Mouse (Mus musculus) MEL (cell line): ENCODE measurements around the gene Gab2. TPM values are rescaled to one million over a fixed set of nuclear protein-coding genes. Genes with fewer than 3 reads are reported as not detected.

Experiments used
- DNase-seq: peaks from one replicate; pipeline ENCODE4 v3.0.0; 2011; ENCODE audit warnings: low read depth, low spot score
- H3K27ac ChIP-seq: 2 replicates; pipeline ENCODE4 v1.5.1; 2012; ENCODE audit warnings: low read depth, mild to moderate bottlenecking, control low read depth, low read length, moderate library complexity; ENCODE audit not compliant: control insufficient read depth
- H3K27me3 ChIP-seq, 2 experiments: fragments of 150-350 bp in 1 of 2; sonication (generic) in 1 of 2; 2 replicates each; pipeline ENCODE4 v1.6.1; 2012; ENCODE audit warnings: low read length in 2 of 2, mild to moderate bottlenecking in 2 of 2, improper control_type of control experiment in 1 of 2, moderate library complexity in 1 of 2; ENCODE audit not compliant: insufficient read depth in 2 of 2, control insufficient read depth in 1 of 2
- H3K36me3 ChIP-seq, 2 experiments: 2 replicates each; pipeline ENCODE4 v1.6.1; 2012 to 2014; ENCODE audit warnings: low read length in 2 of 2, improper control_type of control experiment in 1 of 2, inconsistent platforms in 1 of 2, mild to moderate bottlenecking in 1 of 2; ENCODE audit not compliant: insufficient read depth in 2 of 2, control insufficient read depth in 1 of 2
- H3K4me1 ChIP-seq, 2 experiments: fragments of 150-350 bp in 1 of 2; sonication (generic) in 1 of 2; 2 replicates each; pipeline ENCODE4 v1.6.1; 2012; ENCODE audit warnings: low read length in 2 of 2, improper control_type of control experiment in 1 of 2, mild to moderate bottlenecking in 1 of 2; ENCODE audit not compliant: insufficient read depth in 2 of 2, control insufficient read depth in 1 of 2
- H3K4me3 ChIP-seq, 2 experiments: fragments of 150-350 bp in 1 of 2; sonication (generic) in 1 of 2; 2 replicates each; pipeline ENCODE4 v1.5.1; 2012; ENCODE audit warnings: low read depth in 2 of 2, low read length in 2 of 2, mild to moderate bottlenecking in 2 of 2, moderate library complexity in 2 of 2, control low read depth in 1 of 2, improper control_type of control experiment in 1 of 2; ENCODE audit not compliant: control insufficient read depth in 1 of 2, insufficient read depth in 1 of 2
- H3K79me2 ChIP-seq: 2 replicates; pipeline ENCODE4 v1.6.1; 2012; ENCODE audit warnings: mild to moderate bottlenecking, low read length, moderate library complexity; ENCODE audit not compliant: control insufficient read depth, poor library complexity, insufficient read depth
- H3K9ac ChIP-seq: 2 replicates; pipeline ENCODE4 v1.6.1; 2012; ENCODE audit warnings: low read depth, mild to moderate bottlenecking, control low read depth, low read length, moderate library complexity; ENCODE audit not compliant: control insufficient read depth, poor library complexity, severe bottlenecking
- H3K9me3 ChIP-seq: fragments of 150-350 bp; sonication (generic); replicated peaks from 2 replicates; pipeline ENCODE4 v1.6.1; 2012; ENCODE audit warnings: mild to moderate bottlenecking, low read length, improper control_type of control experiment, moderate library complexity; ENCODE audit not compliant: insufficient read depth
- CHD2 ChIP-seq: IDR thresholded peaks from 2 replicates; pipeline ENCODE4 v1.6.1; 2011; ENCODE audit warnings: low read length, improper control_type of control experiment
- E2F4 ChIP-seq: IDR thresholded peaks from 2 replicates; pipeline ENCODE4 v1.6.1; 2011; ENCODE audit warnings: low read depth, low read length, improper control_type of control experiment, borderline replicate concordance
- EP300 ChIP-seq, 2 experiments: IDR thresholded peaks; 2 replicates each; pipeline ENCODE4 v1.6.1; 2011; ENCODE audit warnings: improper control_type of control experiment in 2 of 2, low read length in 2 of 2, low read depth in 1 of 2, mild to moderate bottlenecking in 1 of 2
- GABPA ChIP-seq: IDR thresholded peaks from 2 replicates; pipeline ENCODE4 v1.6.1; 2012; ENCODE audit warnings: low read depth, mild to moderate bottlenecking, inconsistent platforms, low read length, improper control_type of control experiment, moderate library complexity
- JUND ChIP-seq: IDR thresholded peaks from 2 replicates; pipeline ENCODE4 v1.6.1; 2011; ENCODE audit warnings: low read depth, mild to moderate bottlenecking, improper control_type of control experiment, low read length
- MAX ChIP-seq: IDR thresholded peaks from 2 replicates; pipeline ENCODE4 v1.6.1; 2011; ENCODE audit warnings: low read length, improper control_type of control experiment
- MAZ ChIP-seq: IDR thresholded peaks from 2 replicates; pipeline ENCODE4 v1.6.1; 2012; ENCODE audit warnings: low read depth, mild to moderate bottlenecking, inconsistent platforms, low read length, improper control_type of control experiment
- MEF2A ChIP-seq: IDR thresholded peaks from 2 replicates; pipeline ENCODE4 v1.6.1; 2014; ENCODE audit warnings: low read depth, mild to moderate bottlenecking, inconsistent platforms, low read length, improper control_type of control experiment; ENCODE audit not compliant: poor library complexity, insufficient replicate concordance, severe bottlenecking; ENCODE audit errors: extremely low read depth
- MYB ChIP-seq: IDR thresholded peaks from 2 replicates; pipeline ENCODE4 v1.6.1; 2011; ENCODE audit warnings: mild to moderate bottlenecking, low read depth, low read length, improper control_type of control experiment
- MYC ChIP-seq: IDR thresholded peaks from 2 replicates; pipeline ENCODE4 v1.6.1; 2011; ENCODE audit warnings: low read depth, mild to moderate bottlenecking, low read length, improper control_type of control experiment, moderate library complexity
- NRF1 ChIP-seq: IDR thresholded peaks from 2 replicates; pipeline ENCODE4 v1.6.1; 2014; ENCODE audit warnings: low read depth, mild to moderate bottlenecking, inconsistent platforms, low read length, improper control_type of control experiment, moderate library complexity; ENCODE audit not compliant: poor library complexity, insufficient read depth, severe bottlenecking
- POLR2A ChIP-seq, 2 experiments: IDR thresholded peaks; 2 replicates each; pipeline ENCODE4 v1.6.1; 2011 to 2012; ENCODE audit warnings: low read length in 2 of 2, mild to moderate bottlenecking in 2 of 2, control low read depth in 1 of 2, improper control_type of control experiment in 1 of 2, low read depth in 1 of 2, moderate library complexity in 1 of 2; ENCODE audit not compliant: control insufficient read depth in 1 of 2, insufficient read depth in 1 of 2, poor library complexity in 1 of 2
- POLR2AphosphoS2 ChIP-seq: IDR thresholded peaks from 2 replicates; pipeline ENCODE4 v1.6.1; 2011; ENCODE audit warnings: low read length, improper control_type of control experiment
- POLR2AphosphoS5 ChIP-seq: IDR thresholded peaks from 2 replicates; pipeline ENCODE4 v1.6.1; 2012; ENCODE audit warnings: low read depth, borderline replicate concordance, mild to moderate bottlenecking, inconsistent platforms, low read length, moderate library complexity, mixed read lengths
- RAD21 ChIP-seq: IDR thresholded peaks from 2 replicates; pipeline ENCODE4 v1.6.1; 2011; ENCODE audit warnings: mild to moderate bottlenecking, low read depth, low read length, improper control_type of control experiment
- SIN3A ChIP-seq: IDR thresholded peaks from 2 replicates; pipeline ENCODE4 v1.6.1; 2012; ENCODE audit warnings: low read length, improper control_type of control experiment, inconsistent platforms
- TCF12 ChIP-seq: IDR thresholded peaks from 2 replicates; pipeline ENCODE4 v1.6.1; 2014; ENCODE audit warnings: low read depth, mild to moderate bottlenecking, inconsistent platforms, low read length, improper control_type of control experiment, moderate library complexity
- UBTF ChIP-seq: IDR thresholded peaks from 2 replicates; pipeline ENCODE4 v1.6.1; 2012; ENCODE audit warnings: low read depth, mild to moderate bottlenecking, inconsistent platforms, low read length, improper control_type of control experiment, moderate library complexity, borderline replicate concordance; ENCODE audit not compliant: insufficient read depth
- USF1 ChIP-seq: IDR thresholded peaks from 2 replicates; pipeline ENCODE4 v1.6.1; 2014; ENCODE audit warnings: low read depth, mild to moderate bottlenecking, inconsistent platforms, low read length, improper control_type of control experiment, moderate library complexity
- ZC3H11A ChIP-seq: IDR thresholded peaks from 2 replicates; pipeline ENCODE4 v1.6.1; 2012; ENCODE audit warnings: low read depth, mild to moderate bottlenecking, inconsistent platforms, low read length, improper control_type of control experiment
- ZMIZ1 ChIP-seq: IDR thresholded peaks from 2 replicates; pipeline ENCODE4 v1.6.1; 2012; ENCODE audit warnings: low read depth, mild to moderate bottlenecking, inconsistent platforms, low read length, improper control_type of control experiment, moderate library complexity
- polyA plus RNA-seq, 2 experiments: library from polyadenylated mRNA; stranded (reverse) in 1 of 2; unstranded in 1 of 2; fragments of >175 nt in 1 of 2; fragments of >200 nt in 1 of 2; gene quantifications; 2 replicates each; pipeline versions ENCODE4 v1.2.1 to v1.2.4; 2012; ENCODE audit warnings: low replicate concordance in 2 of 2, low read depth in 1 of 2; ENCODE audit not compliant: insufficient read length in 2 of 2, insufficient read depth in 1 of 2, missing spikeins in 1 of 2
- total RNA-seq: library from RNA; depleted of rRNA; stranded (reverse); fragments of 300-350 nt; gene quantifications from 2 replicates; pipeline ENCODE4 v1.2.3, GENCODE M21; 2012

Gab2 gene
- total and polyA plus RNA-seq, 3 experiments, result 5.0 to 11.5 TPM; not detected in 1

DNA sequence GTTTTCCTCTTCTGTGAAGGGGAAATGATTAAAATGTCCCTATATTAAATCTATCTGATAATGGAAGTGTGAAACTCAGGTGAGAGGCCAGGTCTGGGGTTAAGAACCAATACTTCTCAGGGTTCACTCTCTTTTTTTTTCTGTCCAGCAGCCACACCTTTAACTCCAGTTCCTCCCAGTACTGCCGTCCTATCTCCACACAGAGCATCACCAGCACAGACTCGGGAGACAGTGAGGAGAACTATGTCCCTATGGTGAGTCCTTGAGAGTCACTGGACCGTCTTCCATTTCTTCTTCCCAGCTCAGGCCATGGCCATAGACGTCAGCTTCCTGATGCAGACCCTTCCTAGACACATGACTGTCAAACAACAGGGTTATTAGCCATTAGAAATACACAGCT is 221.5 kb downstream of the Gab2 start:
- Histone ChIP-seq H3K36me3 (peaks cover 6 to 10% of the 10 kb centered on the region in 2 experiments), H3K4me3 (no peak overlapping the region)
- TF ChIP-seq MYB, result no peak
- TF ChIP-seq USF1, result no peak

DNA sequence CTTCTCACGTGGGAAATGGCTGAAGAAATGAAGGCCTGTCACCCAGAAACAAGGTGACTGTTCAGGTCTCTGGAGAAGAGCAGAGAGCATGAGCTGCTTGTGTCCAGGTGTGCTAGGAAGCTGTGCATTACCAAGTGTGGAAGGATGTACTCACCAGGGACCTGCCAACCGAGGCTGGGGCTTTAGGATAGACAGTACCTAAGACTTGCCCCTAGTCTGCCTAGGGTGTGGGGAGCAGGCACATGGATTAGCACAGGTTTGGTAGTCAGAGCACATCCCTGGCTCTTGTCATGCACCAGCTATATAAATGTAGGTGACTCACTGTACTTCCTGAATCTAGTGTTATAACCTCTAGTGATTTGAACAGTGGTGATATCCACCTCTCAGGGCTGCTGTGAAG is 222.2 kb downstream of the Gab2 start:
- DNase-seq, result no peak
- Histone ChIP-seq H3K9me3 (no peaks in the 10 kb centered on the region), H3K9ac (no peak overlapping the region), H3K4me1 (peaks cover 5 to 14% of the 10 kb centered on the region in 2 experiments), H3K4me3 (no peak overlapping the region), H3K36me3 (peaks cover 6 to 10% of the 10 kb centered on the region in 2 experiments), H3K27me3 (no peaks in the 10 kb centered on the region), H3K27ac (no peak overlapping the region), H3K79me2 (no peaks in the 10 kb centered on the region)
- TF ChIP-seq ZC3H11A, result no peak
- TF ChIP-seq CHD2, result no peak
- no peak for TF ChIP-seq E2F4
- TF ChIP-seq MAZ, result no peak
- no peak for TF ChIP-seq POLR2AphosphoS2
- no peak for TF ChIP-seq RAD21
- no peak for TF ChIP-seq UBTF
- no peak for TF ChIP-seq MYC
- TF ChIP-seq, all 39 proteins: peak for 0

More for the DNA sequence above, 221.5 kb downstream of the Gab2 start:
- Histone ChIP-seq H3K27me3 (no peaks in the 10 kb centered on the region), H3K79me2 (no peaks in the 10 kb centered on the region), H3K4me1 (peaks cover 5 to 14% of the 10 kb centered on the region in 2 experiments), H3K27ac (no peak overlapping the region), H3K9ac (no peak overlapping the region), H3K9me3 (no peaks in the 10 kb centered on the region)
- DNase-seq, result no peak

DNA sequence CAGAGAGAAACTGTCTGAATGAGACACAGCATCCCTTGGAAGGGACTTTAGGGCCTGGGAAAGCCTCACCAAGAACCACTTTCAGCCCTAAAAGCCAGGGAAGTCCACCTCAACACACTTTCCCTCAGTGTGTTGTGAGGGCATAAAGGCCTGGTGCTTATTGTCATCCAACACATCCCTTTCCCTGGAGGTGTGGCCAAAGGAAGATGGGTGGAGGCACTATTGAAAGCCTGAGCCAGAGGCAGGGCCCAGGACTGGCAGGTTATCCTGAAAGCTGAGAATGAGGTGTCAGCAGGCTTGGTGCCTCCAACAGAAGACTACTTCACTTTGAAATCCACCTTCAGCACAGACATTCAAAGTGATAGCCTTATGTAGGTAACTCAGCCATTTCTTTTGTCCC is 223.1 kb downstream of the Gab2 start:
- Histone ChIP-seq H3K9ac (no peak overlapping the region), H3K79me2 (no peaks in the 10 kb centered on the region), H3K4me1 (peaks cover 5 to 14% of the 10 kb centered on the region in 2 experiments), H3K27me3 (no peaks in the 10 kb centered on the region), H3K9me3 (no peaks in the 10 kb centered on the region)
- no peak for TF ChIP-seq POLR2AphosphoS5
- no peak for TF ChIP-seq USF1
- no peak for TF ChIP-seq MAX
- TF ChIP-seq JUND, result no peak
- no peak for TF ChIP-seq UBTF
- TF ChIP-seq SIN3A, result no peak
- no peak for TF ChIP-seq GABPA
- TF ChIP-seq NRF1, result no peak
- no peak for TF ChIP-seq ZMIZ1
- no peak for TF ChIP-seq RAD21
- no peak for TF ChIP-seq EP300 (IDR thresholded peaks at IDR 0.05; ENCODE audit: low read depth in 1 of 2, low read length in 2 of 2)
- no peak for TF ChIP-seq MYB
- TF ChIP-seq MEF2A, result no peak
- TF ChIP-seq TCF12, result no peak
- no peak for TF ChIP-seq POLR2A (IDR thresholded peaks at IDR 0.05; ENCODE audit: control insufficient read depth in 1 of 2, insufficient read depth in 1 of 2, low read depth in 1 of 2, low read length in 2 of 2, poor library complexity in 1 of 2)
- TF ChIP-seq, all 39 proteins: peak for 0
- Histone ChIP-seq H3K27ac (no peak overlapping the region), H3K4me3 (no peak overlapping the region), H3K36me3 (peaks cover 6 to 10% of the 10 kb centered on the region in 2 experiments)
- DNase-seq, result no peak
